Mouse (Mus musculus) lung, adult 2 months (tissue): ENCODE measurements around the gene Ddi2. TPM values are rescaled to one million over a fixed set of nuclear protein-coding genes. Genes with fewer than 3 reads are reported as not detected.

Experiments
- DNase-seq: peaks from one replicate; pipeline ENCODE4 v3.0.0; 2022
- H3K4me1 ChIP-seq: fragments of 200-500 bp; 2 replicates; pipeline ENCODE4 v1.6.1; 2011; ENCODE audit warnings: low read length; ENCODE audit not compliant: control insufficient read depth, insufficient read depth
- H3K4me3 ChIP-seq: fragments of 200-500 bp; replicated peaks from 2 replicates; pipeline ENCODE3; 2011; ENCODE audit warnings: low read depth, mild to moderate bottlenecking, control low read depth, low read length; ENCODE audit errors: extremely low read depth
- CTCF ChIP-seq: fragments of 200-500 bp; IDR thresholded peaks from 2 replicates; pipeline ENCODE4 v1.5.1; 2011; ENCODE audit warnings: mild to moderate bottlenecking, low read length, control low read depth; ENCODE audit not compliant: insufficient read depth
- POLR2A ChIP-seq: fragments of 200-500 bp; IDR thresholded peaks from 2 replicates; pipeline ENCODE4 v1.6.1; 2011; ENCODE audit warnings: low read depth, mild to moderate bottlenecking, control low read depth, low read length, borderline replicate concordance; ENCODE audit errors: extremely low read depth
- WGBS: fragments of 180-500 bp; shearing (Covaris S2); methylation state at CpG from one replicate; pipeline ENCODE4 v1.1.7; 2018; 5-methylcytosine and 5-hydroxymethylcytosine counted together
- polyA plus RNA-seq: library from polyadenylated mRNA; depleted of rRNA; stranded (reverse); fragments of >200 nt; gene quantifications from 2 replicates; pipeline ENCODE4 v1.2.3, GENCODE M21; 2012

Ddi2 gene
- polyA plus RNA-seq, 1 experiment, result 19.7 TPM

- 71% methylated on average over 5 of the region's 5 CpGs for WGBS
- peaks cover 18% of the 10 kb centered on the region for H3K4me1 ChIP-seq
- TF ChIP-seq POLR2A (no peak), CTCF (no peak)
- DNase-seq, result no peak
- H3K4me3 ChIP-seq, result no peak overlapping the region
Observed at GRCm38 (mm10) chr4:141725277-141725676, 2.1 kb upstream of the Ddi2 start.

- no peak for TF ChIP-seq POLR2A
- no peak for TF ChIP-seq CTCF
- no peak overlapping the region for H3K4me3 ChIP-seq
- peaks cover 21% of the 10 kb centered on the region for H3K4me1 ChIP-seq
- DNase-seq, result no peak
- WGBS, result 53% methylated on average over 11 of the region's 11 CpGs
Observed at GRCm38 (mm10) chr4:141724594-141724993, 1.4 kb upstream of the Ddi2 start.

GRCm38 (mm10) chr4:141723673-141724068 is 452 bp upstream of the Ddi2 start:
- WGBS, result 8% methylated on average over 13 of the region's 13 CpGs
- TF ChIP-seq POLR2A, result no peak
- TF ChIP-seq CTCF, result no peak

GRCm38 (mm10) chr4:141721961-141722360 is 1.3 kb downstream of the Ddi2 start:
- Histone ChIP-seq H3K4me3 (peak overlapping the region; percentile 72), H3K4me1 (peaks cover 33% of the 10 kb centered on the region)
- TF ChIP-seq POLR2A, result no peak
- WGBS, result 5% methylated on average over 6 of the region's 6 CpGs
- DNase-seq, result no peak

More at GRCm38 (mm10) chr4:141723673-141724068, 452 bp upstream of the Ddi2 start:
- no peak for DNase-seq
- peaks cover 29% of the 10 kb centered on the region for H3K4me1 ChIP-seq
- peak overlapping the region; percentile 75 for H3K4me3 ChIP-seq

DNA sequence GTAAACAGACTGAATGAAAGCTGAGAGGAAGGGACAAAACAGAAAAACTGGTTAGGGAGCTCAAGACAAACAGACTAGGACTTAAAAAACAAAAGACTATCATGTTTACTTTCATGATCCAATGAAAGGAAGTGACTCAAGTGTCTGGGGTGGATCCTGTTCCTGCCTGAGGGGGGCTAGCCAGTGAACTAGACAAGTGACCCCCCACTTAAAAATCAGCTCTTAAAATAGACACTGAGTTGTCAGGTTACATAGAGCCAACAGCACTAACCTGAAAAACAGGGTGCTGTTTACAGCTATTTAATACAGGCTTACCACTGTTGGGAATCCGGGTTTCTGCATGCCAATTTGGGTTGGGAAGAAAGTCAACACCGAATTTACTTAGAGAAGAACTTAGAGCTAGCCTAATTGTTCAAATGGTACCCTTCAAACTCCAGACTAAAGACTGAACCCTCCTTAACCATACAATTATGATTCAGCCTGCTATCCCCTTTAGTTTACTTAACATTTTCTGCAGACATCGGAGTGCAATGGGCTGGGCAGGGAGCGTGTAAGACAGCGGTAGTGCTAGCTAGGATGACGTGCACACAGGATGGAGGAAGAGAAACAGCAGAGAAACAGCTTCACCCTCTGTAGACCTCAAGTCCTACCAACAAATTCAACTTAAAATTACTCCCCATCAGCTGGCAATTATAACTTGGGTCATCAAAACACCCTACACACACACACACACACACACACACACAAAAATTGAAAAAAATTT is 2.3 kb downstream of the Ddi2 start:
- WGBS, result 3% methylated on average over 6 of the region's 6 CpGs
- Histone ChIP-seq H3K4me1 (peaks cover 35% of the 10 kb centered on the region), H3K4me3 (peak overlapping the region; percentile 25)
- TF ChIP-seq POLR2A, result peak; percentile 17; the same call in 1 of the 2 replicates
- no peak for TF ChIP-seq CTCF
- DNase-seq, result no peak

DNA sequence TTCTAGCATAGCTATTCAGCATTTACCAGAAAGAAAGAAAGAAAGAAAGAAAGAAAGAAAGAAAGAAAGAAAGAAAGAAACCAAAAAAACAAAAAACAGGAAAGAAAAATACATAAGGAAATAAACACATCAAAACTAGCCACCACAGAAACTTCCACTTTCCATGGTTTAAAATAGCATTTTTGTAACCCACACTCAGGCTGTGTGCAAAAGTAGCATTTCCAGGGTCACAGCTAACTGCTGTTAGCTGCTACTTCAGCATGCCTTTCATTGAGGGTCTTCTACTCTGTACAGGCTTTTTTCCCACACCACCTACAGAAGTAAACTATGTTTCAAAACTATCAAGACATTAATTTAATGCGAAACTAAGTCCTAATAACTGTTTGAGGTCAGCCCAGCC is 3.9 kb downstream of the Ddi2 start:
- H3K4me3 ChIP-seq, result no peak overlapping the region
- no peak for TF ChIP-seq CTCF
- TF ChIP-seq POLR2A, result no peak
- 83% methylated on average over 1 of the region's 1 CpGs for WGBS
- peaks cover 38% of the 10 kb centered on the region for H3K4me1 ChIP-seq
- no peak for DNase-seq

DNA sequence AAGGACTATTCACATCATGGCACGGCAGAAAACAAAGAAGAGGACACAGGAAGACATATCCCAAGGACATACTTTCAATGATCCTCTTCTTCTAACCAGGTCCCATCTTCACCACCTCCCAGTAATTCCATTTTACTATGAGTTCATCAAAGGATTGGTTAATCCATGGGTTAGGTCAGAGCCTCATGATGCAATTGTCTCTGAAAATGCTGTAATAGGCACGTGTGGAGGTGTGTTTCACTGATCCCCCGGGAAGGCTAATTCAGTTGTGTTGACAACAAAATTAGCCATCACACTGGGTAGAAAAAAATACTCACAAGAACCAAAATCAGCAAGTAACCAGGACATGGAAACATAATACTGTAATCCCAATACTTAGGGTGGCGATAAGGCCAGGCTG is 5.6 kb downstream of the Ddi2 start:
- WGBS, result 68% methylated on average over 4 of the region's 4 CpGs

GRCm38 (mm10) chr4:141715027-141715426 is 8.2 kb downstream of the Ddi2 start:
- Histone ChIP-seq H3K4me3 (no peak overlapping the region), H3K4me1 (peaks cover 29% of the 10 kb centered on the region)
- TF ChIP-seq POLR2A (no peak), CTCF (no peak)
- WGBS, result 33% methylated on average over 2 of the region's 2 CpGs
- DNase-seq, result no peak

More for the DNA sequence above, 5.6 kb downstream of the Ddi2 start:
- TF ChIP-seq POLR2A (no peak), CTCF (no peak)
- DNase-seq, result no peak
- Histone ChIP-seq H3K4me1 (peaks cover 37% of the 10 kb centered on the region), H3K4me3 (no peak overlapping the region)

GRCm38 (mm10) chr4:141713598-141714142 is 9.5 kb downstream of the Ddi2 start:
- Histone ChIP-seq H3K4me1 (peaks cover 21% of the 10 kb centered on the region), H3K4me3 (no peak overlapping the region)
- no peak for DNase-seq
- 72% methylated on average over 5 of the region's 5 CpGs for WGBS
- TF ChIP-seq CTCF (no peak), POLR2A (no peak)

GRCm38 (mm10) chr4:141711250-141711649 is 12.0 kb downstream of the Ddi2 start:
- WGBS, result 93% methylated on average over 1 of the region's 1 CpGs
- no peak for DNase-seq

More at GRCm38 (mm10) chr4:141711250-141711649, 12.0 kb downstream of the Ddi2 start:
- Histone ChIP-seq H3K4me1 (peaks cover 18% of the 10 kb centered on the region), H3K4me3 (no peak overlapping the region)
- TF ChIP-seq CTCF (no peak), POLR2A (no peak)
